Comparison of ENCODE assay signal across 22 mouse cellular contexts in genomic region chr1:38259541-38260338, GRCm38 (mm10).
DNase-seq lines count a peak whose midpoint lies in the region; ATAC-seq lines count a peak whose summit lies in the region.
"Had no signal": no experiment of that assay in that cellular context is flagged by ENCODE, and none has a peak within 500 bp of the region (broad histone marks: within the 10 kb centered on the region; RNA-seq: fewer than 3 reads in every experiment).

No protein-coding gene starts in this region.

- peak; percentile 27 for DNase-seq in embryo, embryonic 10.5 days (ENCODE audit: low spot score)
- no peak for DNase-seq in embryo, embryonic 10 days (ENCODE audit: low spot score)
- DNase-seq in midbrain, embryonic 11.5 days (ENCODE audit: low spot score, missing footprints), result peak; percentile 45
- DNase-seq in left cerebral cortex, adult 18-20 months (ENCODE audit: low spot score in 2 of 2), result no peak
- DNase-seq: adrenal gland, postnatal 14 days; cerebellum, adult 18-20 months; cerebellum, postnatal 25 days; forebrain, postnatal 0 days; heart, postnatal 10 days; kidney, postnatal 36 days; layer of hippocampus, adult 9-11 months; retina, postnatal 1 day; right cerebral cortex, postnatal 4 days had no signal

- no peak overlapping the region for H3K9ac ChIP-seq in midbrain, embryonic 11.5 days (ENCODE audit: low read length)
- no peak overlapping the region for H3K9ac ChIP-seq in midbrain, embryonic 13.5 days (replicated peaks)
- H3K9ac ChIP-seq in forebrain, embryonic 16.5 days (replicated peaks; ENCODE audit: low read depth, low read length), result no peak overlapping the region
- H3K9ac ChIP-seq: embryonic facial prominence, embryonic 13.5 days; forebrain, postnatal 0 days; limb, embryonic 13.5 days; liver, embryonic 15.5 days had no signal

- peaks cover 13% of the 10 kb centered on the region for H3K4me1 ChIP-seq in midbrain, embryonic 11.5 days (ENCODE audit: control insufficient read depth, insufficient read depth, low read length)
- H3K4me1 ChIP-seq in midbrain, embryonic 13.5 days (replicated peaks), result peaks cover 37% of the 10 kb centered on the region
- peaks cover 11% of the 10 kb centered on the region for H3K4me1 ChIP-seq in forebrain, embryonic 16.5 days (replicated peaks; ENCODE audit: control insufficient read depth, insufficient read depth, low read length)
- H3K4me1 ChIP-seq: liver, embryonic 15.5 days had no signal

- H3K4me2 ChIP-seq in midbrain, embryonic 11.5 days, result no peak overlapping the region
- H3K4me2 ChIP-seq in midbrain, embryonic 13.5 days (replicated peaks), result no peak overlapping the region
- H3K4me2 ChIP-seq in forebrain, embryonic 16.5 days (ENCODE audit: low read length), result no peak overlapping the region
- H3K4me2 ChIP-seq: embryonic facial prominence, embryonic 13.5 days; heart, embryonic 11.5 days; limb, embryonic 13.5 days; liver, embryonic 15.5 days had no signal

- no peak overlapping the region for H3K4me3 ChIP-seq in midbrain, embryonic 11.5 days (ENCODE audit: low read depth, low read length)
- no peak overlapping the region for H3K4me3 ChIP-seq in midbrain, embryonic 13.5 days (replicated peaks)
- no peak overlapping the region for H3K4me3 ChIP-seq in forebrain, embryonic 16.5 days (replicated peaks; ENCODE audit: low read length)
- H3K4me3 ChIP-seq: embryonic facial prominence, embryonic 13.5 days; limb, embryonic 13.5 days; liver, embryonic 15.5 days had no signal

- no peaks in the 10 kb centered on the region for H3K36me3 ChIP-seq in midbrain, embryonic 11.5 days (ENCODE audit: control insufficient read depth, insufficient read depth, low read length)
- H3K36me3 ChIP-seq in midbrain, embryonic 13.5 days, result no peaks in the 10 kb centered on the region
- no peaks in the 10 kb centered on the region for H3K36me3 ChIP-seq in forebrain, embryonic 16.5 days (ENCODE audit: control insufficient read depth, insufficient read depth)
- H3K36me3 ChIP-seq: embryonic facial prominence, embryonic 13.5 days; liver, embryonic 15.5 days had no signal

- no peak for ATAC-seq in midbrain, embryonic 11.5 days (ENCODE audit: low FRiP score)
- no peak for ATAC-seq in midbrain, embryonic 13.5 days
- peak; percentile 79 for ATAC-seq in granulocyte monocyte progenitor cell, adult 5-6 weeks (replicated peaks; ENCODE audit: poor library complexity, severe bottlenecking)
- no peak for ATAC-seq in activated CD4-positive, CD25-positive, alpha-beta regulatory T cell, adult 4 months
- ATAC-seq in forebrain, embryonic 16.5 days, result no peak
- ATAC-seq: forebrain, postnatal 0 days; midbrain, embryonic 16.5 days had no signal

- WGBS in midbrain, embryonic 11.5 days, result 85% methylated on average over 10 of the region's 10 CpGs
- WGBS in midbrain, embryonic 13.5 days, result 90% methylated on average over 10 of the region's 10 CpGs
- WGBS in forebrain, embryonic 16.5 days, result 89% methylated on average over 10 of the region's 10 CpGs

- H3K27me3 ChIP-seq in midbrain, embryonic 11.5 days (ENCODE audit: control insufficient read depth, insufficient read depth, low read length), result no peaks in the 10 kb centered on the region
- no peaks in the 10 kb centered on the region for H3K27me3 ChIP-seq in midbrain, embryonic 13.5 days
- no peaks in the 10 kb centered on the region for H3K27me3 ChIP-seq in forebrain, embryonic 16.5 days (replicated peaks; ENCODE audit: control insufficient read depth, insufficient read depth, low read length)
- H3K27me3 ChIP-seq: embryonic facial prominence, embryonic 13.5 days; limb, embryonic 13.5 days; liver, embryonic 15.5 days had no signal

- H3K9me3 ChIP-seq in midbrain, embryonic 11.5 days (ENCODE audit: control insufficient read depth, low read length), result no peaks in the 10 kb centered on the region
- H3K9me3 ChIP-seq in midbrain, embryonic 13.5 days, result no peaks in the 10 kb centered on the region
- H3K9me3 ChIP-seq in forebrain, embryonic 16.5 days (ENCODE audit: control insufficient read depth, low read length), result no peaks in the 10 kb centered on the region
- H3K9me3 ChIP-seq: embryonic facial prominence, embryonic 13.5 days; limb, embryonic 13.5 days; liver, embryonic 15.5 days had no signal

- H3K27ac ChIP-seq in midbrain, embryonic 11.5 days (ENCODE audit: low read depth, low read length), result no peak overlapping the region
- H3K27ac ChIP-seq in midbrain, embryonic 13.5 days, result no peak overlapping the region
- no peak overlapping the region for H3K27ac ChIP-seq in forebrain, embryonic 16.5 days (ENCODE audit: low read length)
- H3K27ac ChIP-seq: embryonic facial prominence, embryonic 13.5 days; liver, embryonic 15.5 days had no signal

Comparison
In these comparisons a context has a peak if more than half of its experiments do, and no peak if none do; other contexts are left out.
1. DNase-seq: peak in embryo, embryonic 10.5 days (single experiment) and midbrain, embryonic 11.5 days (single experiment); none in embryo, embryonic 10 days (single experiment) and left cerebral cortex, adult 18-20 months (0 of 2).